Mouse (Mus musculus): ENCODE measurements around the gene Tbc1d1. TPM values are rescaled to one million over a fixed set of nuclear protein-coding genes. Genes with fewer than 3 reads are reported as not detected.

Tbc1d1 gene
- polyA plus RNA-seq, 1 experiment = 17.0 TPM

DNA sequence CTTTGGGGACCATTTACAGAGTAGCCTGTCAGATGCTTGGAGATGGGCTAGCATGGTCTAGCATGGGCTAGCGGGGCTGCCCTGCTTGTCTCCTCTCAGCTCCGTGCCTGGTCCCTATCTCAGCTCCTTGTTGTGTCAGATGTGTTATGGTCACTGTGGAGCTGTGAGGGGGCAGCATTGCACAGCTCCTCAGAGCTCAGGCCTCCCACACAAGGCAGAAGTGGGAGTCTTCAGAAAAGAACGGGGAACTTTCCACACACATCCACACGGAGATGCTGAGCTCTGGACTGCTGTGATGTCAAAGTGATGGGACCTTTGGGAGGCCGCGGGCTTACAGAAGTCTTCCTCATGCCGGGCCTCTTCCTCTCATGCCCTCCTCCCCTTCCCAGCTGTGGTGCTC, 140.2 kb downstream of the Tbc1d1 start:
- H3K36me3 ChIP-seq (ENCODE audit: control insufficient read depth, insufficient read depth, low read length) = no peaks in the 10 kb centered on the region
- no peak for DNase-seq
- no peak overlapping the region for H3K27ac ChIP-seq (ENCODE audit: control insufficient read depth, insufficient read depth, low read length)
- no peak for TF ChIP-seq POLR2A (IDR thresholded peaks at IDR 0.05; ENCODE audit: control insufficient read depth, extremely low read depth, insufficient read depth, low read length, poor library complexity)
- TF ChIP-seq CTCF (IDR thresholded peaks at IDR 0.05; ENCODE audit: borderline replicate concordance, control insufficient read depth, extremely low read depth, insufficient read depth, low read length, poor library complexity) = no peak; the same call in 1 of the 2 replicates
- WGBS = 92% methylated on average over 7 of the region's 7 CpGs
- H3K4me1 ChIP-seq (replicated peaks; ENCODE audit: control insufficient read depth, insufficient read depth, low read length) = peaks cover 9% of the 10 kb centered on the region
- no peaks in the 10 kb centered on the region for H3K27me3 ChIP-seq (ENCODE audit: control insufficient read depth, insufficient read depth, low read length)
- H3K4me3 ChIP-seq (ENCODE audit: control insufficient read depth, insufficient read depth, low read length) = no peak overlapping the region

- Histone ChIP-seq H3K36me3 (ENCODE audit: control insufficient read depth, insufficient read depth, low read length) (no peaks in the 10 kb centered on the region), H3K27me3 (ENCODE audit: control insufficient read depth, insufficient read depth, low read length) (no peaks in the 10 kb centered on the region), H3K27ac (ENCODE audit: control insufficient read depth, insufficient read depth, low read length) (no peak overlapping the region), H3K4me3 (ENCODE audit: control insufficient read depth, insufficient read depth, low read length) (no peak overlapping the region), H3K4me1 (replicated peaks; ENCODE audit: control insufficient read depth, insufficient read depth, low read length) (peaks cover 9% of the 10 kb centered on the region)
- no peak for TF ChIP-seq CTCF (IDR thresholded peaks at IDR 0.05; ENCODE audit: borderline replicate concordance, control insufficient read depth, extremely low read depth, insufficient read depth, low read length, poor library complexity)
- TF ChIP-seq POLR2A (IDR thresholded peaks at IDR 0.05; ENCODE audit: control insufficient read depth, extremely low read depth, insufficient read depth, low read length, poor library complexity) = no peak
- WGBS = 23% methylated on average over 4 of the region's 4 CpGs
- DNase-seq = no peak
Measured at GRCm38 (mm10) chr5:64297100-64297499, 141.0 kb downstream of the Tbc1d1 start.

DNA sequence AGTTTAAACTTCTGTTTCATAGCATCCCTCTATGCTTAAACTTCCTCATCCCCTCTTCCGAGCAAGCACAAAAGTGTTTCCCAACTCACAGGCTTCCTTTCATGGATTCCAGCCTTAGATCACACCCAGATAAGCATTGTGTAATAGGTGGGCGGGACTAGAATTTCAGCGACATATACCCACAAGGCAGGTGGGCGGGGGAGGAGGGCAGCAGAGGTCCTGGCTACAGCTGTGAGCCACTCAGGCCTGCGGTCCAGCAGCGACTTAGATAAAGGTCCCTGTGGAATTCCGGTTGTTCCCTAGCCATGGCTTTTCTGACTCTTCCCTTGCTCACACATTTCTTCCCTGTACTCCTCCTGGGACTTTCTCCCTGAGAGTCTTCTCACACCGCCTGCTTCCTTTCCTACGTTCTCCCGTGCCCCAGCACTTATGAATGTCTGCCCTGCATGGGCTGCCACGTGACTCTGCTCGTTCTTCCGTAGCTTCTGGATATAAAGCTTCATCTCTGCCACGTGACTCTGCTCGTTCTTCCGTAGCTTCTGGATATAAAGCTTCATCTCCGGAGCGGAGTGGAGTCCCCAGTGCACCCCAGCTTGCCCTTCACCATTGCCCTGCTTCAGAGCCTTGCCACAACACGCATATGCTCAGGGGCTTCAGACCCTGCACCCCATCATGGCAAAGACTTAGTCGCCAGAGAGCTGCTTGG, 142.4 kb downstream of the Tbc1d1 start:
- H3K27ac ChIP-seq (ENCODE audit: control insufficient read depth, insufficient read depth, low read length) = no peak overlapping the region
- 77% methylated on average over 20 of the region's 20 CpGs for WGBS
- no peak for DNase-seq
- peaks cover 9% of the 10 kb centered on the region for H3K4me1 ChIP-seq (replicated peaks; ENCODE audit: control insufficient read depth, insufficient read depth, low read length)
- no peak for TF ChIP-seq CTCF (IDR thresholded peaks at IDR 0.05; ENCODE audit: borderline replicate concordance, control insufficient read depth, extremely low read depth, insufficient read depth, low read length, poor library complexity)
- no peak for TF ChIP-seq POLR2A (IDR thresholded peaks at IDR 0.05; ENCODE audit: control insufficient read depth, extremely low read depth, insufficient read depth, low read length, poor library complexity)
- no peaks in the 10 kb centered on the region for H3K27me3 ChIP-seq (ENCODE audit: control insufficient read depth, insufficient read depth, low read length)
- H3K4me3 ChIP-seq (ENCODE audit: control insufficient read depth, insufficient read depth, low read length) = no peak overlapping the region
- no peaks in the 10 kb centered on the region for H3K36me3 ChIP-seq (ENCODE audit: control insufficient read depth, insufficient read depth, low read length)

DNA sequence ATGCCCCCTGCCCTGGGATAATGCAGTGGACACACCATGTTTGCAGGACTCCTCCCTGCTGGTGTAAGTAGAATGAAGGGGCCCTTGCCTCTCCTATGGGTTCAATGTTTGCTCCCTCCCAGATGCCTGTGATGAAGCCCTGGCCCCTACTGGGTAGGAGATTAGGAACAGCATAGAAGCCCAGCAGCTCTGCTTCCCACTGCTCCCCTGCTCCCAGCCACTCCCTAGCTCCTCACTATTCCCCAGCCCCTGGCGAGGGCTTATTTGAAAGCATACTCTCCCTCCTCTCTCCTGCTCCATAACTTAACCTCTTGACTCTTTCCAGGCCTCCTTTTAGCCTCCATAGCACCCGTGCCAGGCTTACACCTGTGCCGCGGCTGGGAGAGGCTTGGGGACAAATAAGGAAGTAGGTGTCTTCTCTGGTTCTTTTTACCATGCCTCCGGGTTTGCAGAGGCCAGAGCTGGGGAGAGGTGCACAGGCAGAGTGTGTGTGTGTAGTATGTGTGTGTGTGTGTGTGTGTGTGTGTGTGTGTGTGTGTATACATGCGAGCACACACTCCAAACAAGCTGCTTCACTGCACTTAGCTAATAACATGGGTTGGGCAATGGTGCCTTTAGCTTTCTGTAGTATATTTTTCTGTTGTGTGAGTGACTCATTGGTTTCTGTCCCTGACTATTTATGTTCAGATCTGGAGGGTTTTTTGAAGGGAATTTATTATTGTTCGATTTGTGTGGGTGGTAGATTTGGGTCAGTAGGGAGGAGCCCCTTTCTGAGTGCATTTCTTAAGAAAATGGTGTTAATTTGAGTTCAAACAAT, 143.6 kb downstream of the Tbc1d1 start:
- no peak for DNase-seq
- no peak overlapping the region for H3K4me3 ChIP-seq (ENCODE audit: control insufficient read depth, insufficient read depth, low read length)
- H3K27me3 ChIP-seq (ENCODE audit: control insufficient read depth, insufficient read depth, low read length) = no peaks in the 10 kb centered on the region
- H3K36me3 ChIP-seq (ENCODE audit: control insufficient read depth, insufficient read depth, low read length) = no peaks in the 10 kb centered on the region
- H3K4me1 ChIP-seq (replicated peaks; ENCODE audit: control insufficient read depth, insufficient read depth, low read length) = peaks cover 9% of the 10 kb centered on the region
- 37% methylated on average over 7 of the region's 7 CpGs for WGBS
- no peak for TF ChIP-seq CTCF (IDR thresholded peaks at IDR 0.05; ENCODE audit: borderline replicate concordance, control insufficient read depth, extremely low read depth, insufficient read depth, low read length, poor library complexity)
- TF ChIP-seq POLR2A (IDR thresholded peaks at IDR 0.05; ENCODE audit: control insufficient read depth, extremely low read depth, insufficient read depth, low read length, poor library complexity) = no peak
- no peak overlapping the region for H3K27ac ChIP-seq (ENCODE audit: control insufficient read depth, insufficient read depth, low read length)

- Histone ChIP-seq H3K4me3 (ENCODE audit: control insufficient read depth, insufficient read depth, low read length) (no peak overlapping the region), H3K36me3 (ENCODE audit: control insufficient read depth, insufficient read depth, low read length) (no peaks in the 10 kb centered on the region), H3K27me3 (ENCODE audit: control insufficient read depth, insufficient read depth, low read length) (no peaks in the 10 kb centered on the region), H3K4me1 (replicated peaks; ENCODE audit: control insufficient read depth, insufficient read depth, low read length) (peaks cover 9% of the 10 kb centered on the region), H3K27ac (ENCODE audit: control insufficient read depth, insufficient read depth, low read length) (no peak overlapping the region)
- TF ChIP-seq CTCF (IDR thresholded peaks at IDR 0.05; ENCODE audit: borderline replicate concordance, control insufficient read depth, extremely low read depth, insufficient read depth, low read length, poor library complexity) = no peak
- TF ChIP-seq POLR2A (IDR thresholded peaks at IDR 0.05; ENCODE audit: control insufficient read depth, extremely low read depth, insufficient read depth, low read length, poor library complexity) = no peak
- DNase-seq = no peak
- 94% methylated on average over 4 of the region's 4 CpGs for WGBS
Measured at GRCm38 (mm10) chr5:64301246-64301645, 145.1 kb downstream of the Tbc1d1 start.

DNA sequence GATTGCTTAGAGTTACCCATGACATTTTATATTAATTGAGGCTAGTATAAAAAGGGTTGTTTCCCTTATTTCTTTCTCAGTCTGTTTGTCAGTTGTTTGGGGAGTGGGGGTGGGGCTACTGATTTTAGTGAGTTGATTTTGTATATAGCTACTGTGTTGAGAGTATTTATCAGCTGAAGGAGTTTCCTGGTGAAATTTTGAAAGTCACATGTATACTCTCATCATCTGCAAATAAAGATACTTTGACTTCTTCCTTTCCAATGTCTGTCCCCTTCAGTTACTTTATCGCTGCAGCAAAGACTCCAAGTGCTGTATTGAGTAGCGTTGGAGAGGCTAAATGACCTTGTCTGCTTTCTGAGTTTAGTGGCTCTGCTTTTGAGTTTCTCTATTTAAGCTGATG, 151.2 kb downstream of the Tbc1d1 start:
- Histone ChIP-seq H3K4me1 (replicated peaks; ENCODE audit: control insufficient read depth, insufficient read depth, low read length) (peaks cover 3% of the 10 kb centered on the region; the same call in 1 of the 2 replicates), H3K27me3 (ENCODE audit: control insufficient read depth, insufficient read depth, low read length) (no peaks in the 10 kb centered on the region), H3K36me3 (ENCODE audit: control insufficient read depth, insufficient read depth, low read length) (peaks cover 6% of the 10 kb centered on the region; the same call in 1 of the 2 replicates), H3K4me3 (ENCODE audit: control insufficient read depth, insufficient read depth, low read length) (no peak overlapping the region), H3K27ac (ENCODE audit: control insufficient read depth, insufficient read depth, low read length) (no peak overlapping the region)
- DNase-seq = no peak
- no peak for TF ChIP-seq POLR2A (IDR thresholded peaks at IDR 0.05; ENCODE audit: control insufficient read depth, extremely low read depth, insufficient read depth, low read length, poor library complexity)
- TF ChIP-seq CTCF (IDR thresholded peaks at IDR 0.05; ENCODE audit: borderline replicate concordance, control insufficient read depth, extremely low read depth, insufficient read depth, low read length, poor library complexity) = no peak
- 97% methylated on average over 2 of the region's 2 CpGs for WGBS
